Mouse (Mus musculus): ENCODE data around the gene Rbm6. TPM values are rescaled to one million over a fixed set of nuclear protein-coding genes. Genes with fewer than 3 reads are reported as not detected.

The Rbm6 gene
- polyA plus RNA-seq, 1 experiment from 2014 or later = 67.1 TPM

- H3K27me3 ChIP-seq (ENCODE audit: insufficient read depth, poor library complexity, severe bottlenecking) = peaks cover 26% of the 10 kb centered on the region
- no peaks in the 10 kb centered on the region for H3K9me3 ChIP-seq
- 0 out of 2 replicates have a peak overlapping the region, but pooled peaks have one; percentile 36 for H3K27ac ChIP-seq
- peak overlapping the region; percentile 27 for H3K4me3 ChIP-seq
- H3K36me3 ChIP-seq = peaks cover 23% of the 10 kb centered on the region
- WGBS = 4% methylated on average over 17 of the region's 17 CpGs
- peaks cover 48% of the 10 kb centered on the region for H3K4me1 ChIP-seq
- DNase-seq (ENCODE audit: low spot score) = no peak
Measured at GRCm38 (mm10) chr9:107735356-107736184, 137.5 kb downstream of the Rbm6 start.

- 21% methylated on average over 7 of the region's 7 CpGs for WGBS
- no peaks in the 10 kb centered on the region for H3K9me3 ChIP-seq
- peaks cover 13% of the 10 kb centered on the region for H3K36me3 ChIP-seq
- no peak for DNase-seq (ENCODE audit: low spot score)
- H3K27me3 ChIP-seq (ENCODE audit: insufficient read depth, poor library complexity, severe bottlenecking) = peaks cover 26% of the 10 kb centered on the region
- H3K4me1 ChIP-seq = peaks cover 49% of the 10 kb centered on the region
- no peak overlapping the region for H3K4me3 ChIP-seq
- H3K27ac ChIP-seq = peak overlapping the region; percentile 3; the same call in 1 of the 2 replicates
Measured at GRCm38 (mm10) chr9:107734567-107734971, 138.5 kb downstream of the Rbm6 start.

- Histone ChIP-seq H3K27ac (0 out of 2 replicates have a peak overlapping the region, but pooled peaks have one; percentile 0), H3K9me3 (no peaks in the 10 kb centered on the region), H3K36me3 (no peaks in the 10 kb centered on the region), H3K4me3 (no peak overlapping the region), H3K4me1 (peaks cover 52% of the 10 kb centered on the region), H3K27me3 (ENCODE audit: insufficient read depth, poor library complexity, severe bottlenecking) (peaks cover 12% of the 10 kb centered on the region; the same call in 1 of the 2 replicates)
- 57% methylated on average over 3 of the region's 3 CpGs for WGBS
- no peak for DNase-seq (ENCODE audit: low spot score)
Measured at GRCm38 (mm10) chr9:107729709-107730108, 143.3 kb downstream of the Rbm6 start.

GRCm38 (mm10) chr9:107728919-107729670 lies 143.9 kb downstream of the Rbm6 start:
- Histone ChIP-seq H3K4me3 (no peak overlapping the region), H3K4me1 (peaks cover 52% of the 10 kb centered on the region), H3K36me3 (no peaks in the 10 kb centered on the region), H3K27me3 (ENCODE audit: insufficient read depth, poor library complexity, severe bottlenecking) (peaks cover 8% of the 10 kb centered on the region; the same call in 1 of the 2 replicates), H3K9me3 (no peaks in the 10 kb centered on the region), H3K27ac (peak overlapping the region; percentile 0; the same call in 1 of the 2 replicates)
- no peak for DNase-seq (ENCODE audit: low spot score)
- WGBS = 32% methylated on average over 6 of the region's 6 CpGs

GRCm38 (mm10) chr9:107727041-107727440 lies 146.0 kb downstream of the Rbm6 start:
- Histone ChIP-seq H3K4me1 (peaks cover 68% of the 10 kb centered on the region), H3K27me3 (ENCODE audit: insufficient read depth, poor library complexity, severe bottlenecking) (peaks cover 23% of the 10 kb centered on the region), H3K36me3 (no peaks in the 10 kb centered on the region), H3K4me3 (no peak overlapping the region), H3K9me3 (no peaks in the 10 kb centered on the region), H3K27ac (peak overlapping the region; percentile 25)
- no peak for DNase-seq (ENCODE audit: low spot score)
- 60% methylated on average over 3 of the region's 3 CpGs for WGBS

GRCm38 (mm10) chr9:107724796-107725195 lies 148.2 kb downstream of the Rbm6 start:
- Histone ChIP-seq H3K27me3 (ENCODE audit: insufficient read depth, poor library complexity, severe bottlenecking) (peaks cover 30% of the 10 kb centered on the region), H3K9me3 (no peaks in the 10 kb centered on the region), H3K4me1 (peaks cover 62% of the 10 kb centered on the region), H3K27ac (peak overlapping the region; percentile 77; the same call in 1 of the 2 replicates), H3K36me3 (no peaks in the 10 kb centered on the region), H3K4me3 (no peak overlapping the region)
- no peak for DNase-seq (ENCODE audit: low spot score)
- 92% methylated on average over 1 of the region's 1 CpGs for WGBS

- Histone ChIP-seq H3K9me3 (no peaks in the 10 kb centered on the region), H3K27me3 (ENCODE audit: insufficient read depth, poor library complexity, severe bottlenecking) (peaks cover 30% of the 10 kb centered on the region), H3K36me3 (no peaks in the 10 kb centered on the region), H3K27ac (peak overlapping the region; percentile 77), H3K4me1 (peaks cover 54% of the 10 kb centered on the region), H3K4me3 (peak overlapping the region; percentile 43)
- no peak for DNase-seq (ENCODE audit: low spot score)
- 4% methylated on average over 11 of the region's 11 CpGs for WGBS
Measured at GRCm38 (mm10) chr9:107723794-107724531, 149.1 kb downstream of the Rbm6 start.

Other genes with a start within 250 kb of the Rbm6 start
- 359 and 404 TPM in 2 replicates for gene Gnai2, start 237.9 kb downstream of the Rbm6 start, polyA plus RNA-seq (2016; fragmentation: Nextera tagmentation; extraction: Ambion mirVana)
- gene Slc38a3, start 203.7 kb downstream of the Rbm6 start, polyA plus RNA-seq (2016; fragmentation: Nextera tagmentation; extraction: Ambion mirVana) = 4.2 and 4.5 TPM in 2 replicates
- gene Gnat1, start 193.5 kb downstream of the Rbm6 start, polyA plus RNA-seq (2016; fragmentation: Nextera tagmentation; extraction: Ambion mirVana) = 1.2 and 3.2 TPM in 2 replicates
- 4.7 and 13.2 TPM in 2 replicates for gene Sema3f, start 162.8 kb downstream of the Rbm6 start, polyA plus RNA-seq (2016; fragmentation: Nextera tagmentation; extraction: Ambion mirVana)
- 131 and 159 TPM in 2 replicates for gene Rbm5, start 102.2 kb downstream of the Rbm6 start, polyA plus RNA-seq (2016; fragmentation: Nextera tagmentation; extraction: Ambion mirVana)
- 10.7 and 10.8 TPM in 2 replicates for gene Mon1a, start 14.9 kb upstream of the Rbm6 start, polyA plus RNA-seq (2016; fragmentation: Nextera tagmentation; extraction: Ambion mirVana)
- gene Mst1r, start 33.6 kb upstream of the Rbm6 start, polyA plus RNA-seq (2016; fragmentation: Nextera tagmentation; extraction: Ambion mirVana) = 3.8 and 4.1 TPM in 2 replicates
- gene Actl11, start 55.2 kb upstream of the Rbm6 start, polyA plus RNA-seq (2016; fragmentation: Nextera tagmentation; extraction: Ambion mirVana) = not detected in 2 replicates
- 0.79 and 2.3 TPM in 2 replicates for gene Camkv, start 62.4 kb upstream of the Rbm6 start, polyA plus RNA-seq (2016; fragmentation: Nextera tagmentation; extraction: Ambion mirVana)
- gene Traip, start 76.9 kb upstream of the Rbm6 start, polyA plus RNA-seq (2016; fragmentation: Nextera tagmentation; extraction: Ambion mirVana) = 18.7 and 30.8 TPM in 2 replicates
- 29.4 and 33.6 TPM in 2 replicates for gene Uba7, start 102.3 kb upstream of the Rbm6 start, polyA plus RNA-seq (2016; fragmentation: Nextera tagmentation; extraction: Ambion mirVana)
- gene Gm20661, start 109.8 kb upstream of the Rbm6 start, polyA plus RNA-seq (2016; fragmentation: Nextera tagmentation; extraction: Ambion mirVana) = 2.2 and 3.4 TPM in 2 replicates
- 58.7 and 71.1 TPM in 2 replicates for gene Inka1, start 112.6 kb upstream of the Rbm6 start, polyA plus RNA-seq (2016; fragmentation: Nextera tagmentation; extraction: Ambion mirVana)
- 4.0 and 5.2 TPM in 2 replicates for gene Cdhr4, start 119.3 kb upstream of the Rbm6 start, polyA plus RNA-seq (2016; fragmentation: Nextera tagmentation; extraction: Ambion mirVana)
- 0.69 and 1.0 TPM in 2 replicates for gene Gm20662, start 123.1 kb upstream of the Rbm6 start, polyA plus RNA-seq (2016; fragmentation: Nextera tagmentation; extraction: Ambion mirVana)
- 40.7 and 42.3 TPM in 2 replicates for gene Ip6k1, start 129.3 kb upstream of the Rbm6 start, polyA plus RNA-seq (2016; fragmentation: Nextera tagmentation; extraction: Ambion mirVana)
- gene Gmppb, start 176.0 kb upstream of the Rbm6 start, polyA plus RNA-seq (2016; fragmentation: Nextera tagmentation; extraction: Ambion mirVana) = 30.4 and 30.7 TPM in 2 replicates
- 2.5 and 3.2 TPM in 2 replicates for gene Amigo3, start 179.9 kb upstream of the Rbm6 start, polyA plus RNA-seq (2016; fragmentation: Nextera tagmentation; extraction: Ambion mirVana)
- 1.6 TPM in 2 replicates for gene Mst1, start 207.2 kb upstream of the Rbm6 start, polyA plus RNA-seq (2016; fragmentation: Nextera tagmentation; extraction: Ambion mirVana)
- 31.8 and 33.1 TPM in 2 replicates for gene Rnf123, start 210.1 kb upstream of the Rbm6 start, polyA plus RNA-seq (2016; fragmentation: Nextera tagmentation; extraction: Ambion mirVana)
- gene Apeh, start 221.4 kb upstream of the Rbm6 start, polyA plus RNA-seq (2016; fragmentation: Nextera tagmentation; extraction: Ambion mirVana) = 80.7 and 84.4 TPM in 2 replicates